8 mouse cellular contexts compared by ENCODE assay signal in the genomic region with DNA sequence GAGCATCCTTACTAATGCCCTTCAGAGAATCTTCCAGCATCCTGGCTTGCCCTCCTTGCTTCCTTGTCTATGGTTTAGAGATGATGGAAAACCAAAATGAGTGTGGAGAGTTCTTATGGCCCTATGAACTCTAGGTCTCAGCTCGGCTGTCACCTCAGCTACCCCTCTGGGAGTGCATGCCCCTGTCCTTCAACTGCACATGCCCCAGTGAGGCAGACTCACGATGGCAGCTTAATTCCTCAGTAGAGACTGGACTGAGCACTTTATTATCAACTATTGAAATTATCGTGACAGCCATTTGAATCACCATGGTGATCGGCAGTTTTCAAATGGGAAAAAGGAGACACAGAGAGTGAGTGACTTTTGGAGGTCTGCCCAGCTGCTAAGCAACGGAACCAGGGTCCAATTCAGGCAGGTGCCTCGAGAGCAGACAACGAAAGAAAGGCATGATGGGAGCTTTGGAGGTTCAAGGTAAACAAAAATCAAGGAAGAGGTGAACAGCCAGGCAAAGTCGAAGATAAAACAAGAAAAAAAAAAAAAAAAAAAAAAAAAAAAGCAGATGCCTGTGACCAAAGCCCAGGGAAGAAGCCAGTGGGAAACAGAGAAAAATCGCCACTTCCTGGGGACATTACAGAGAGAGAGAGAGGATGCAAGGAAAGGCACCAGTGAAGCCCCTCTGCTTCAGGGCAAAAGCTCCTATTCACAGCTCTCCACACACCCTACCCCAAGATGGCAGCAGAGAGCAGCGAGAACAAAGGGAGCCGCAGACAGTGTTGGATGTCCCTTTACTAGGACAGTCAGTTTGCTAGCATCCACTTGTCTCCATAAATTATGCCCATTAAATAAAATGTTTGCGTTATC.
DNase-seq lines count a peak whose midpoint lies in the region; ATAC-seq and TF ChIP-seq lines count a peak whose summit lies in the region.

No protein-coding gene starts in this region.

- no peaks in the 10 kb centered on the region for H3K9me3 ChIP-seq in ES-Bruce4 (replicated peaks; ENCODE audit: control insufficient read depth, insufficient read depth, low read length, poor library complexity, severe bottlenecking)
- no peaks in the 10 kb centered on the region for H3K9me3 ChIP-seq in kidney, postnatal 0 days (replicated peaks; ENCODE audit: low read length)

- 17% methylated on average over 12 of the region's 12 CpGs for WGBS in cerebellum, adult 2 months
- 49% methylated on average over 12 of the region's 12 CpGs for WGBS in kidney, postnatal 0 days

- H3K4me2 ChIP-seq in kidney, postnatal 0 days (ENCODE audit: low read length), result no peak overlapping the region

- H3K27me3 ChIP-seq in ES-Bruce4 (ENCODE audit: control insufficient read depth, insufficient read depth, low read length, poor library complexity, severe bottlenecking), result no peaks in the 10 kb centered on the region
- H3K27me3 ChIP-seq in cerebellum, adult 2 months (ENCODE audit: control insufficient read depth, insufficient read depth, low read length), result no peaks in the 10 kb centered on the region
- H3K27me3 ChIP-seq in kidney, postnatal 0 days (ENCODE audit: insufficient read depth, low read length), result no peaks in the 10 kb centered on the region

- no peaks in the 10 kb centered on the region for H3K36me3 ChIP-seq in ES-Bruce4 (ENCODE audit: control insufficient read depth, insufficient read depth, low read length, poor library complexity, severe bottlenecking)
- no peaks in the 10 kb centered on the region for H3K36me3 ChIP-seq in kidney, postnatal 0 days (ENCODE audit: insufficient read depth, low read length)

- H3K4me3 ChIP-seq in ES-Bruce4 (ENCODE audit: low read depth, low read length), result no peak overlapping the region
- H3K4me3 ChIP-seq in cerebellum, adult 2 months (replicated peaks; ENCODE audit: insufficient read depth, low read depth, low read length), result no peak overlapping the region
- H3K4me3 ChIP-seq in kidney, postnatal 0 days (replicated peaks; ENCODE audit: low read depth, low read length), result no peak overlapping the region

- H3K4me1 ChIP-seq in ES-Bruce4 (ENCODE audit: control insufficient read depth, insufficient read depth, low read length), result no peaks in the 10 kb centered on the region
- no peaks in the 10 kb centered on the region for H3K4me1 ChIP-seq in cerebellum, adult 2 months (ENCODE audit: control insufficient read depth, insufficient read depth, low read length)
- no peaks in the 10 kb centered on the region for H3K4me1 ChIP-seq in kidney, postnatal 0 days (replicated peaks; ENCODE audit: insufficient read depth, low read length)

- peak; percentile 72 for TF ChIP-seq CTCF in ES-Bruce4 (IDR thresholded peaks at IDR 0.05; ENCODE audit: low read depth, low read length)
- TF ChIP-seq CTCF in cerebellum, adult 2 months (IDR thresholded peaks at IDR 0.05; ENCODE audit: borderline replicate concordance, insufficient read depth, low read depth, low read length), result peak; percentile 68
- TF ChIP-seq CTCF in kidney, postnatal 0 days (IDR thresholded peaks at IDR 0.05; ENCODE audit: low read depth), result peak; percentile 74

- no peak for TF ChIP-seq POLR2A in ES-Bruce4 (IDR thresholded peaks at IDR 0.05; ENCODE audit: insufficient read depth, low read length)
- TF ChIP-seq POLR2A in cerebellum, adult 2 months (IDR thresholded peaks at IDR 0.05; ENCODE audit: borderline replicate concordance, insufficient read depth, low read length), result no peak

- no peak for ATAC-seq in kidney, postnatal 0 days (replicated peaks; ENCODE audit: low FRiP score, low read depth)
- ATAC-seq in activated CD4-positive, CD25-positive, alpha-beta regulatory T cell, adult 4 months, result no peak

- no peak overlapping the region for H3K27ac ChIP-seq in ES-Bruce4 (ENCODE audit: insufficient read depth, low read length)
- H3K27ac ChIP-seq in cerebellum, adult 2 months (ENCODE audit: insufficient read depth, low read length), result no peak overlapping the region
- no peak overlapping the region for H3K27ac ChIP-seq in kidney, postnatal 0 days

- peak; percentile 29 for DNase-seq in 3T3-L1 (ENCODE audit: low read depth, low spot score)
- peak; percentile 41 to 52 for DNase-seq in cerebellum, adult 2 months
- DNase-seq in frontal cortex, postnatal 10 days (ENCODE audit: low spot score in 2 of 2), result peak; percentile 16 to 54
- DNase-seq in kidney, postnatal 0 days (ENCODE audit: low spot score), result peak; percentile 42
- DNase-seq in lung, adult 18-20 months, result peak; percentile 14 to 37
- peak; percentile 64 for DNase-seq in retina, embryonic 14.5 days (ENCODE audit: low spot score)

- H3K9ac ChIP-seq in ES-Bruce4 (ENCODE audit: low read depth, poor library complexity, severe bottlenecking), result no peak overlapping the region
- no peak overlapping the region for H3K9ac ChIP-seq in kidney, postnatal 0 days (ENCODE audit: low read depth, low read length)

- TF ChIP-seq EP300 in ES-Bruce4 (IDR thresholded peaks at IDR 0.05; ENCODE audit: insufficient read depth, low read depth, low read length), result no peak
